Mouse (Mus musculus) small intestine, adult 2 months (tissue): ENCODE measurements at regions not wholly inside any gene's neighbourhood (a gene's known extent, or its start where the extent isn't known, plus 50 kb on each side); places are given as distances from the start of the nearest gene placed in this dataset.

Source experiments
- H3K27ac ChIP-seq: fragments of 200-500 bp; 2 replicates; pipeline ENCODE4 v1.5.1; 2012; ENCODE audit warnings: low read depth, low read length, control low read depth, inconsistent platforms; ENCODE audit not compliant: insufficient read depth
- H3K27me3 ChIP-seq: fragments of 200-500 bp; 2 replicates; pipeline ENCODE4 v1.6.1; 2012; ENCODE audit warnings: mild to moderate bottlenecking, moderate library complexity, low read length, inconsistent platforms; ENCODE audit not compliant: control insufficient read depth, insufficient read depth
- H3K36me3 ChIP-seq: fragments of 200-500 bp; 2 replicates; pipeline ENCODE4 v1.6.1; 2012; ENCODE audit warnings: mild to moderate bottlenecking, low read length, control low read depth, inconsistent platforms; ENCODE audit not compliant: control insufficient read depth, insufficient read depth
- H3K4me1 ChIP-seq: fragments of 200-500 bp; 2 replicates; pipeline ENCODE4 v1.6.1; 2012; ENCODE audit warnings: low read length, inconsistent platforms, mixed read lengths; ENCODE audit not compliant: control insufficient read depth, insufficient read depth, insufficient read length
- H3K4me3 ChIP-seq: fragments of 200-500 bp; 2 replicates; pipeline ENCODE4 v1.5.1; 2012; ENCODE audit warnings: low read depth, mild to moderate bottlenecking, control low read depth, inconsistent platforms, low read length, moderate library complexity
- CTCF ChIP-seq: fragments of 200-500 bp; IDR thresholded peaks from 2 replicates; pipeline ENCODE4 v1.5.1; 2012; ENCODE audit warnings: low read depth, mild to moderate bottlenecking, control low read depth, inconsistent platforms, low read length, moderate library complexity, mixed read lengths; ENCODE audit not compliant: insufficient replicate concordance, insufficient read length; ENCODE audit errors: extremely low read depth
- POLR2A ChIP-seq: fragments of 200-500 bp; IDR thresholded peaks from 2 replicates; pipeline ENCODE4 v1.6.1; 2012; ENCODE audit warnings: low read depth, mild to moderate bottlenecking, control low read depth, inconsistent platforms, low read length, moderate library complexity
- WGBS: fragments of 180-500 bp; shearing (Covaris S2); methylation state at CpG from one replicate; pipeline ENCODE4 v1.1.7; 2018; 5-methylcytosine and 5-hydroxymethylcytosine counted together

DNA sequence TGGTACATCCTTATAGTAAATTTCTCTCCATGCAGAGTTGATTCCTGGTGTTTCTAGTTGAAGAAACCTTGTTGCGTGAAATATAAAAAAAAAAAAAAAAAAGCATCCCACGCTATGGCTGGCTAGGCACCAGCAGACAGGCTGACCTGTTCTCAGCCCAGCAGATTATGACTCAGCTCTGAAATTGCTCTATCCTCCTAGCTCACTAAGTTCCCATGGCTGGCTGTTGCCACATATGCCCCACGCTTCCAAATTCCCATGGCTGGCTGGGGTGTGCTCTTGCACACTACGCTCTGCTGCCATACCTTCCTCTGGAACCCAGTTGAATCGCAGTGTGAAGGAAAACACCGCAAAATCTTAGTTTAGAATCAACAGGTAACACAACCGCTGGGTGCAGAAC, 270.1 kb downstream of the Mid1ip1 start:
- 94% methylated on average over 7 of the region's 7 CpGs for WGBS
- no peaks in the 10 kb centered on the region for H3K36me3 ChIP-seq
- no peaks in the 10 kb centered on the region for H3K4me1 ChIP-seq
- no peak for TF ChIP-seq POLR2A
- no peak for TF ChIP-seq CTCF
- H3K4me3 ChIP-seq: no peak overlapping the region
- no peaks in the 10 kb centered on the region for H3K27me3 ChIP-seq
- no peak overlapping the region for H3K27ac ChIP-seq

DNA sequence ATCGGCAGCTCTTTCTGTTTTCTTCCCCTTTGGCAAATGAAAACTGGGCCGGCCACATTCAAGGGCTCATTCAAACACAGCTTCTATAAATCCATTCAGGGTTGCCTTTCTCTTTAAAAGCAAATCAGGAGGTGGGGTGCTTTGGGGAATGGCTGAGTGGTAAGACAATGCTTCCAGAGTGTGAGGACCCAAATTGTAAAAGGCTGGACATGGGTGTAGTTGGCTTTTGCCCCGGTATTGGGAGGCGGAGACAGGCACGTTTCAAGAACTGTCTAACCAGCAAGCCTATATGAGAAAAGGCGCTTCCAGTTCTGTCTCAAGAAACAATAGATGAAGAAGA, 277.0 kb downstream of the Mid1ip1 start:
- no peaks in the 10 kb centered on the region for H3K36me3 ChIP-seq
- H3K27me3 ChIP-seq: no peaks in the 10 kb centered on the region
- no peak overlapping the region for H3K27ac ChIP-seq
- H3K4me1 ChIP-seq: no peaks in the 10 kb centered on the region
- no peak overlapping the region for H3K4me3 ChIP-seq
- TF ChIP-seq CTCF: no peak
- 47% methylated on average over 6 of the region's 6 CpGs for WGBS

DNA sequence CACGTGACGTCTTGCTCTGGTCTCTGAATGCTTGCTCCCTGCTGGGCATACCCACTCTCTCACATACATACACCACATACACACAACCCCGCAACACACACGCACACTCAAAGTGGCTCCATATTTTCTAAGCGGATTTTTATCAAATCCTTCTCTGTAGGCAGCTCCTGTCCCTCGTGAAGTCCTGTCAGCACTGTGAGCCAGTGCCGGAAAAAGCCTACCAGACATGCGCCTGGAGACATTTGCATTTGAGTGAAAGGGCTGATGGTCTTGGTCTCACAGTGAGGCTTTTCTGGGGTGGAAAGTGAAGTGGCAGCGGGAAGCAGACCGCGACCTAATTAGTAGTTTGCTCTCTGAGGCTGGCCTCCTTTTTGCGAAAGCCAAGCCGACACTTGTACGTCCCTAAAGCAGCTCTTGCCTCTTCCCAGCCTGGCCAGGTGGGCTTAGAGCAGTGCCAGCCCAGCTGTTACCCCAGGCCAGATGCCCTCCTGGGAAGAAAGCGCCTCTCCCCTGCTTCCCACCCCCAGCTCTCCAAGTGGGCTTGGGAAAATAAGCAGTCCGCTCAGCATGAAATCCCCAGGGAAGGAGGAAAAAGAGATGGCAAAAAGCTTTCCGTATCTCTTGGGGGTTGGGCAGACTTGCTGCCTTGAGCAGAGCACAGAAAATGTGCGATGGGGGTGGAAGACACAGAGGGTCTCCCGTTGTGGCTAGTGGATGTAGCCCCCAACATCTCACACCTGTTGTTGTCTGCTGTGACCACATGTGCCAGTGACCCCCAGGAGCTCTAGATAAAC, 277.6 kb downstream of the Mid1ip1 start:
- Histone ChIP-seq H3K27me3 (no peaks in the 10 kb centered on the region), H3K4me3 (no peak overlapping the region), H3K36me3 (no peaks in the 10 kb centered on the region)

DNA sequence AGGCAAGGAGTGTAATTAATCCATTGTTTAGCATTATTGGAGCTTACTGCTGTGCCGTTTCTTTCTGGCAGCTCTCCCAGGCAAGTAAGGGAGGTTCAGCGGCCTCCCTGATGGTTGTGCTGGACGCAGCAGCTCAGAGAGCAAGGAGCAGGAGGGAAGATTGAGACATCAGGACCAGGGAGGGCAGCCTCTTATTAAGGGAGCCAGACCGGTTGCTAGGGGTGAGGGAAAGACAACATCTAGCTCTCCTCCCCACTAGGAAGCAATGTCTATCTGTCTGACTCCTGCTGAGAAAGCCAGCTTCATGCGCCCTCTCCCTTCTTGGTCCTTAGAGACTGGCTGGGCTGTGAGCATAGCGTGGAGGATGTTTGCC, 278.2 kb downstream of the Mid1ip1 start:
- WGBS: 36% methylated on average over 6 of the region's 6 CpGs
- Histone ChIP-seq H3K4me1 (no peaks in the 10 kb centered on the region), H3K36me3 (no peaks in the 10 kb centered on the region), H3K27me3 (no peaks in the 10 kb centered on the region), H3K4me3 (no peak overlapping the region), H3K27ac (no peak overlapping the region)
- no peak for TF ChIP-seq POLR2A
- TF ChIP-seq CTCF: no peak

More for the DNA sequence above, 277.6 kb downstream of the Mid1ip1 start:
- 51% methylated on average over 19 of the region's 19 CpGs for WGBS
- TF ChIP-seq CTCF (no peak), POLR2A (no peak)
- no peaks in the 10 kb centered on the region for H3K4me1 ChIP-seq
- no peak overlapping the region for H3K27ac ChIP-seq

DNA sequence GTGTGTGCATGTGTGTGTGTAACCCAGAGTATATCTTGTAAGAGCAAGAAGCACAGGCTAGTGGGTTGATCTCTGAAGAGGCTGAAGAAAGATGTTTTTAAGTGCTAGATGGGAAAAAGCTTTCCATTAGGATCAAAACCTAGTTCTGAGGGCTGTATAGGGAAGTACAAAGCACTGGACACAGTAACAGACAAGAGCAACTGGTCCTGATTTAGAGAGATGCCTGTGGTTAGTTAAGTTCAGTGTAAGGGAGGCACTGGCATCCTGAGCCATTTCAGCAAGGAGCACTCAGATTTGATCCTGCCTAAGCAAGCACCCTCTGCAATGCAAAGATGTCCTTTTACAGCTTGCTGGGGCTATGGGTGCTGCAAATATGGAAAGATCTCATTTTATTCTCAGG, 280.1 kb downstream of the Mid1ip1 start:
- Histone ChIP-seq H3K27me3 (no peaks in the 10 kb centered on the region), H3K4me3 (no peak overlapping the region), H3K4me1 (no peaks in the 10 kb centered on the region), H3K36me3 (no peaks in the 10 kb centered on the region), H3K27ac (no peak overlapping the region)
- no peak for TF ChIP-seq POLR2A
- TF ChIP-seq CTCF: no peak

DNA sequence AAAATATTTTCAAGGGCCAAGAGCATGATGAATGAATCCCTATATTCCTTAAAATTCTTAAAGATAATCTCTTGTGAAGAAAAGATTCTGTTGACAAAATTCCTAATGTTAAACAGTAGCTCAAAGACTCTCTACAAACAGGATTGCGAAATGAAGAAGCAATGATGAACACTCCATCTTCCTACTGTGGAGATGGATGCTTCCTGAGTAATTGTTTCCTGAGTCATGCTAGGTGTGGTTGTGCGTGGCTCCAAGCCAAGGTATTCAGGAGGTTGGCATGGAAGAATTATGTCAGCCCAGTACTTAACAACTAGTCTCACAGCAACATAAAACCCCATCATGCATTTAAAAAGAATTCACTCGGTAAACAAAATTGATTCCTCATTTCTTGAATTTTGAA, 286.4 kb downstream of the Mid1ip1 start:
- Histone ChIP-seq H3K36me3 (no peaks in the 10 kb centered on the region), H3K4me3 (no peak overlapping the region), H3K27me3 (no peaks in the 10 kb centered on the region), H3K27ac (no peak overlapping the region), H3K4me1 (no peaks in the 10 kb centered on the region)
- 78% methylated on average over 3 of the region's 3 CpGs for WGBS
- no peak for TF ChIP-seq POLR2A
- no peak for TF ChIP-seq CTCF

DNA sequence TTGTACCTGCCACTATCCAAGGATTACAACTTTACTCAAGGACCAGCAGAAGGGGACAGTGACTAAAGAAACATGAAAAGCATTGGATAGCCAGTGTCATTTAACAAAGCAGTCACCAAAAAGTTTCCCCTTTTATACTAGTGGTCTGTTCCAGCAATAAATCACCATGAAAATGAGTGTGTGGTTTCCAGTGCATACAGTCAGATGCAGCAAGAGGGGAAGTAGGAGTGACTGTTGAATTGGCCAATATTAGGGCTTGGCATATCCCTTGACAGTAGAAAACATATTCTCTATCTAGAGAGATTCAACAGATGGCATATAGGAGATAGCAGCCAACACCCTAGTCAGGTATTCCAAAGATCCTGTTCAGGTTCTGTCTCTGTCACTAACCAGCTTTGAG, 259.8 kb upstream of the H2al1a start:
- Histone ChIP-seq H3K36me3 (no peaks in the 10 kb centered on the region), H3K4me1 (no peaks in the 10 kb centered on the region), H3K4me3 (no peak overlapping the region), H3K27me3 (no peaks in the 10 kb centered on the region), H3K27ac (no peak overlapping the region)
- no peak for TF ChIP-seq CTCF
- no peak for TF ChIP-seq POLR2A
